Mouse (Mus musculus): Measurements from ENCODE around the gene Cinp. TPM values are rescaled to one million over a fixed set of nuclear protein-coding genes. Genes with fewer than 3 reads are reported as not detected.

The Cinp gene
- polyA plus RNA-seq, 1 experiment from 2014 or later = 49.3 TPM

GRCm38 (mm10) chr12:110854786-110855737 is 33.9 kb downstream of the Cinp start:
- no peak for ATAC-seq (ENCODE audit: low read depth)
- Histone ChIP-seq H3K4me1 (ENCODE audit: control insufficient read depth, low read depth, low read length) (peaks cover 29% of the 10 kb centered on the region), H3K9me3 (replicated peaks; ENCODE audit: control insufficient read depth, low read length) (no peaks in the 10 kb centered on the region), H3K4me3 (ENCODE audit: low read depth, low read length) (no peak overlapping the region), H3K36me3 (ENCODE audit: control insufficient read depth, insufficient read depth) (no peaks in the 10 kb centered on the region), H3K4me2 (ENCODE audit: low read depth, low read length) (no peak overlapping the region), H3K9ac (ENCODE audit: low read depth, low read length) (no peak overlapping the region; the same call in 1 of the 2 replicates), H3K27me3 (ENCODE audit: control insufficient read depth, insufficient read depth, low read depth, low read length) (no peaks in the 10 kb centered on the region), H3K27ac (ENCODE audit: low read length) (no peak overlapping the region)
- 65% methylated on average over 32 of the region's 32 CpGs for WGBS (ENCODE audit: insufficient replicate concordance)

DNA sequence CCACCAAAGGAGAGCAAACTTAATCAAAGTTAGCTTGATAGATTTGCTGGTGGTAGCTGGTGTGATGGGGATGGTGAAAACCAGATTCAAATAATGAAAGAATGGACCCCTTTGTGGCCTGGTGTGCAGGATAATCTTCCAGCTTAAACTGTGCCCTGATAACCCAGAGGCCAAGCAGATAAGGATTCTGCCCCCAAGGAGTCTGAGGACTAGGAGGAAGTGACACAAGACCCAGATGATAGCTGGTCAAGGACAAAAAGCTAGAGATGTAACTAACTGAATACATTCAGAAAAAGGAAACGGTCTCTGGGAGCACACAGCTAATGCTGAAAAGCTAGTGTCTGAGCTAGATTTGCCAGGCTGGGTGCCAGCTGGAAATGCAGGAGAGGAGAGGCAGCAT is 37.0 kb downstream of the Cinp start:
- WGBS (ENCODE audit: insufficient replicate concordance) = 22% methylated on average over 1 of the region's 1 CpGs
- Histone ChIP-seq H3K27ac (ENCODE audit: low read length) (no peak overlapping the region), H3K36me3 (ENCODE audit: control insufficient read depth, insufficient read depth) (no peaks in the 10 kb centered on the region), H3K9ac (ENCODE audit: low read depth, low read length) (no peak overlapping the region), H3K27me3 (ENCODE audit: control insufficient read depth, insufficient read depth, low read depth, low read length) (no peaks in the 10 kb centered on the region), H3K4me3 (ENCODE audit: low read depth, low read length) (no peak overlapping the region), H3K9me3 (replicated peaks; ENCODE audit: control insufficient read depth, low read length) (no peaks in the 10 kb centered on the region), H3K4me1 (ENCODE audit: control insufficient read depth, low read depth, low read length) (peaks cover 27% of the 10 kb centered on the region), H3K4me2 (ENCODE audit: low read depth, low read length) (peak overlapping the region; percentile 84)
- ATAC-seq (ENCODE audit: low read depth) = no peak

DNA sequence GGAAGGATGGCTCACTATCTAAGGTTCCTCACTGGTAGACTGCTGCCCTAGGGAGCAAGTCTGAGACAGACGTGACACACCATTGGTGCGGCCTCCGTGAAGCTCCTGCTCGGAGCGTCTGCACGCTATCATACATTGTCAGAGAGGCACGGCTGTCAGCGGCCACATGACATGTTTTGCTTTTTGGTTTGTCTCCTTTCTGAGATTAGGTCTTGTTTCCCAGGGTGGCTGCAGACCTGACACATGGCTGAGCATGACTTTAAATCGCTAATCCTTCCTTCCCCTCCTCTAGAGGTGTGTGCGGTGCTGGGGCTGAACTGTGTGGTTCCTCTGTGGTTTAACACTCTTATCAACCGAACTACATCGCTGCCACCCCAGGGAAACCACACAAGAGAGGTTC is 37.5 kb downstream of the Cinp start:
- peak overlapping the region; percentile 77; the same call in 1 of the 2 replicates for H3K27ac ChIP-seq (ENCODE audit: low read length)
- peak; percentile 60 for ATAC-seq (ENCODE audit: low read depth)
- peak overlapping the region; percentile 84 for H3K4me2 ChIP-seq (ENCODE audit: low read depth, low read length)
- no peaks in the 10 kb centered on the region for H3K27me3 ChIP-seq (ENCODE audit: control insufficient read depth, insufficient read depth, low read depth, low read length)
- 6% methylated on average over 12 of the region's 12 CpGs for WGBS (ENCODE audit: insufficient replicate concordance)
- peak overlapping the region; percentile 84 for H3K4me3 ChIP-seq (ENCODE audit: low read depth, low read length)
- H3K9me3 ChIP-seq (replicated peaks; ENCODE audit: control insufficient read depth, low read length) = no peaks in the 10 kb centered on the region
- peaks cover 26% of the 10 kb centered on the region for H3K4me1 ChIP-seq (ENCODE audit: control insufficient read depth, low read depth, low read length)
- peak overlapping the region; percentile 80 for H3K9ac ChIP-seq (ENCODE audit: low read depth, low read length)
- H3K36me3 ChIP-seq (ENCODE audit: control insufficient read depth, insufficient read depth) = no peaks in the 10 kb centered on the region

- Histone ChIP-seq H3K4me2 (ENCODE audit: low read depth, low read length) (peak overlapping the region; percentile 84), H3K9ac (ENCODE audit: low read depth, low read length) (peak overlapping the region; percentile 80), H3K27me3 (ENCODE audit: control insufficient read depth, insufficient read depth, low read depth, low read length) (no peaks in the 10 kb centered on the region), H3K27ac (ENCODE audit: low read length) (peak overlapping the region; percentile 77), H3K4me1 (ENCODE audit: control insufficient read depth, low read depth, low read length) (peaks cover 30% of the 10 kb centered on the region), H3K9me3 (replicated peaks; ENCODE audit: control insufficient read depth, low read length) (no peaks in the 10 kb centered on the region), H3K4me3 (ENCODE audit: low read depth, low read length) (peak overlapping the region; percentile 84), H3K36me3 (ENCODE audit: control insufficient read depth, insufficient read depth) (no peaks in the 10 kb centered on the region)
- peak; percentile 3; the same call in 1 of the 2 replicates for ATAC-seq (ENCODE audit: low read depth)
- 11% methylated on average over 9 of the region's 9 CpGs for whole genome bisulfite sequencing (ENCODE audit: insufficient replicate concordance)
Measured at GRCm38 (mm10) chr12:110850929-110851256, 38.1 kb downstream of the Cinp start.

DNA sequence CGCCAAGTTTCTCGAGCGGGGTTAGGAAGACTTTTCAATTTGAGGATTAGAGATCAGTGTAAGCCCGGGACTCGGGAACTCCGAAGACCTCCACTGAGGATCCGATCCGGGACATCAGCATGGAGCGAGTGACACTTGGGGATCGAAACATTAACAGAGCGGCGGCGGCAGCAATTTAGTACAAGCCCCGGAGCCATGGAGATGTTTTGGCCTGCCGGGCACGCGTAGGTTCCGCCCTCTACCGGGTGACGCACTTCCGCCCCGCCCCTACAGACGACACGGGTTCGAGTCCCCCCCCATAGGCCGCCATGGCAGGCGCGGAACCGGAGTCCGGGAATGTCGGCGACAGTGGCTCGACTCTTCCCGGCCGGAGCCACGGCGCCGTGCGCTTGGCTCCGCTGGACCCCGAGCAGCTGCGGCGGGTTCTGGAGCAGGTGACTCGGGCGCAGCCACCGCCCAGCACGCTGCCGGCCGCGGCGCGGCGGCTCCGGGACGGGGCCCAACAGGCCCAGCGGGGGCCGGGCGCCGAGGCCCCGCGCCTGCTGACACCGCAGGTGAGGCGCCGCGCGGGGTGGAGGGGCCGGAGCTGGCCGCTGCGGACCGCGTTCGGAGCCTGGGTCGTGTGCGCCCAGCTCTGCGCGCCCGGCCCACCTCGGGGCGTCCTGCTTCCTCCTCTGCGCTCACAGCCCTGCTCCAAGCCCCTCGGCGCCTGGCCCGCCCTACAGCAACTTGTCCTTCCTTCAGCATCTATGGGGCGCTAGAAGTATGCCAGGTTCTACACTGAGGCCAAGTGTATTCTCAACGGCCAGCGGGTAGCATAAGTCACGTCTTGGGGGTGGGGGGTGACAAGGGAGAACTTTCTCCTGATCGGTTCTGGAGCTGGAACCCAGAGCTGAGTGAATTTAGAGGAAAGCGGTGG is 38.7 kb downstream of the Cinp start, which contains the start of gene Zfp839:
Gene Zfp839, plus strand, starts transcription at position 244 of the 919 bp plus-strand sequence.
- peak within 1 kb of the TSS; percentile 84 for H3K4me3 ChIP-seq (ENCODE audit: low read depth, low read length)
- peaks cover 31% of the 10 kb centered on the region for H3K4me1 ChIP-seq (ENCODE audit: control insufficient read depth, low read depth, low read length)
- peak within 1 kb of the TSS; percentile 77 for H3K27ac ChIP-seq (ENCODE audit: low read length)
- ATAC-seq (ENCODE audit: low read depth) = peak; percentile 53
- peak within 1 kb of the TSS; percentile 84 for H3K4me2 ChIP-seq (ENCODE audit: low read depth, low read length)
- peak within 1 kb of the TSS; percentile 80 for H3K9ac ChIP-seq (ENCODE audit: low read depth, low read length)
- H3K27me3 ChIP-seq (ENCODE audit: control insufficient read depth, insufficient read depth, low read depth, low read length) = no peaks in the 10 kb centered on the region
- no peaks in the 10 kb centered on the region for H3K9me3 ChIP-seq (replicated peaks; ENCODE audit: control insufficient read depth, low read length)
- under 1% methylated on average over 76 of the region's 89 CpGs for WGBS (ENCODE audit: insufficient replicate concordance)
- no peaks in the 10 kb centered on the region for H3K36me3 ChIP-seq (ENCODE audit: control insufficient read depth, insufficient read depth)

- Histone ChIP-seq H3K27me3 (ENCODE audit: control insufficient read depth, insufficient read depth, low read depth, low read length) (no peaks in the 10 kb centered on the region), H3K4me1 (ENCODE audit: control insufficient read depth, low read depth, low read length) (peaks cover 33% of the 10 kb centered on the region), H3K36me3 (ENCODE audit: control insufficient read depth, insufficient read depth) (no peaks in the 10 kb centered on the region), H3K4me2 (ENCODE audit: low read depth, low read length) (peak overlapping the region; percentile 87), H3K4me3 (ENCODE audit: low read depth, low read length) (peak overlapping the region; percentile 70), H3K27ac (ENCODE audit: low read length) (no peak overlapping the region), H3K9me3 (replicated peaks; ENCODE audit: control insufficient read depth, low read length) (no peaks in the 10 kb centered on the region), H3K9ac (ENCODE audit: low read depth, low read length) (peak overlapping the region; percentile 54)
- no peak for ATAC-seq (ENCODE audit: low read depth)
- WGBS (ENCODE audit: insufficient replicate concordance) = 71% methylated on average over 6 of the region's 6 CpGs
Measured at GRCm38 (mm10) chr12:110846191-110846765, 42.7 kb downstream of the Cinp start.

DNA sequence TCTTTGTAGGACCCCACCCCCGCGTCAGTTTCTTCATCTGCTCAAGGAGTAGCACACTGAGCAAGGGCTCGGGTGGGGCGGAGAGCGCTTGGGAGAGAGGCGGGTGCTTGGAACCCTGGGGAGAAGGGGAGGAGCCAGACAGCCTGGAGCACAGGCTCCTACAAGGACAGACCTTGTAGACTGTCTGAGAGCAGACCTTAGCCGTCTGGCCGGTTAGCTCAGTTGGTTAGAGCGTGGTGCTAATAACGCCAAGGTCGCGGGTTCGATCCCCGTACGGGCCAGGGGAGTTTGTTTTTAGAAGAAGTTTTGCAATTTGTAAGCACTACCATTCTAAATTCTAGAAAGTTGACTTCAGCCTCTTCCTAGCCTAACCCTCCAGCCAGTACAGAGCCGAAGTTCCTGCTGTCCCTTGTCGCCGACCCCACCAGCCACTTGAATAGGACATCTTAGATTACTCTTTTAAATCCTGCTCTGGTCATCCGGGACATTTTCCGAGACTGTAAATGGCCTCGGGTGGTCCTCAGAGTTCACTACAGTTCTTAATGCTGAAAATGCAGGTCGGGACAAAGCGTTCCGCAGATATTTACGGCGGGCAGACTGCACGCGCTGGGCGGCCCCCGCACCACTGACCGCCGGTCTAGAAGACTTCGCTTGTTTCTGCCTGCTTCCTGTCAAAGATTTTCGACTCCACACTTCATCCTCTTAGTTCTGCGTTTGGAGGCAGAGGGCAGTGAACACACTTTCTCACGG is 43.6 kb downstream of the Cinp start:
- peak overlapping the region; percentile 70 for H3K4me3 ChIP-seq (ENCODE audit: low read depth, low read length)
- H3K36me3 ChIP-seq (ENCODE audit: control insufficient read depth, insufficient read depth) = no peaks in the 10 kb centered on the region
- H3K9ac ChIP-seq (ENCODE audit: low read depth, low read length) = peak overlapping the region; percentile 62
- H3K9me3 ChIP-seq (replicated peaks; ENCODE audit: control insufficient read depth, low read length) = no peaks in the 10 kb centered on the region
- ATAC-seq (ENCODE audit: low read depth) = peak; percentile 91
- H3K27ac ChIP-seq (ENCODE audit: low read length) = peak overlapping the region; percentile 69
- H3K4me2 ChIP-seq (ENCODE audit: low read depth, low read length) = peak overlapping the region; percentile 87
- H3K4me1 ChIP-seq (ENCODE audit: control insufficient read depth, low read depth, low read length) = peaks cover 27% of the 10 kb centered on the region
- H3K27me3 ChIP-seq (ENCODE audit: control insufficient read depth, insufficient read depth, low read depth, low read length) = no peaks in the 10 kb centered on the region
- under 1% methylated on average over 36 of the region's 36 CpGs for WGBS (ENCODE audit: insufficient replicate concordance)
